Mouse (Mus musculus): ENCODE measurements around the gene Ube2ql1. TPM values are rescaled to one million over a fixed set of nuclear protein-coding genes. Genes with fewer than 3 reads are reported as not detected.
A peak's percentile ranks its signal among the peaks of the same experiment; 100 is the strongest.

Ube2ql1 gene
- 0.96 and 1.2 TPM in 2 replicates for polyA plus RNA-seq (2014; fragmentation: Nextera tagmentation; extraction: Ambion mirVana)

- Histone ChIP-seq H3K4me2 (peak within 1 kb of the TSS; percentile 86), H3K9ac (ENCODE audit: low read depth, low read length) (peak within 1 kb of the TSS; percentile 20; the same call in 1 of the 2 replicates), H3K4me3 (ENCODE audit: low read depth, low read length) (peak within 1 kb of the TSS; percentile 58), H3K4me1 (replicated peaks; ENCODE audit: control insufficient read depth, insufficient read depth, low read length) (no peaks in the 10 kb centered on the region), H3K36me3 (ENCODE audit: control insufficient read depth, insufficient read depth, low read length) (no peaks in the 10 kb centered on the region), H3K9me3 (ENCODE audit: control insufficient read depth, low read length) (no peaks in the 10 kb centered on the region), H3K27me3 (replicated peaks; ENCODE audit: control insufficient read depth, insufficient read depth, low read length) (peaks cover 65% of the 10 kb centered on the region), H3K27ac (ENCODE audit: low read depth, low read length) (no peak within 1 kb of the TSS)
- WGBS: 1% methylated on average over 42 of the region's 46 CpGs
- ATAC-seq (replicated peaks; ENCODE audit: low FRiP score): peak; percentile 83
- peak; percentile 79 for DNase-seq (ENCODE audit: low spot score)
Measured at GRCm38 (mm10) chr13:69739759-69740135, at the start of gene Ube2ql1. Gene Ube2ql1 (minus strand): TSS chr13:69739889.

DNA sequence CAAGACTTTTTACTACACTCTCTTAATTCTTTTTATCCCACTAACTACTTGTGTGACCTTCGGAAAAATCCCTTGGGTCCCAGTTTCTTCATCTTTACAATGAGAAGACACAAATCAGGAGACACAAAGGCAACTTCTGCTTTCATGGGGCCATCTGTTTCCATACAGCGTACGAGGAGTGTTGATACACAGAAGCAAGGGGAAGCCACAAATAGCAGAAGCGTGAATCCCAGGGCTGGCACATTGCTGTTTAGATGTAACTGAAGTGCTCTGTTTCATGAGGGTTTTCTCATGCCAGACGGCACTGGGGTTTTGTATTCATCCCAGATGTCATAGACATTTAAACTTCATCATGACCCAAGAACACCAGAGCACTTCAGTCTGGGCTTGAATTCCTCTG lies 49.0 kb upstream of the Ube2ql1 start:
- H3K9ac ChIP-seq (ENCODE audit: low read depth, low read length): no peak overlapping the region
- no peaks in the 10 kb centered on the region for H3K36me3 ChIP-seq (ENCODE audit: control insufficient read depth, insufficient read depth, low read length)
- WGBS: 57% methylated on average over 5 of the region's 5 CpGs
- H3K9me3 ChIP-seq (ENCODE audit: control insufficient read depth, low read length): no peaks in the 10 kb centered on the region
- no peak overlapping the region for H3K4me3 ChIP-seq (ENCODE audit: low read depth, low read length)
- DNase-seq (ENCODE audit: low spot score): no peak
- no peak overlapping the region for H3K27ac ChIP-seq (ENCODE audit: low read depth, low read length)
- H3K4me2 ChIP-seq: no peak overlapping the region
- H3K4me1 ChIP-seq (replicated peaks; ENCODE audit: control insufficient read depth, insufficient read depth, low read length): no peaks in the 10 kb centered on the region
- ATAC-seq (replicated peaks; ENCODE audit: low FRiP score): no peak
- no peaks in the 10 kb centered on the region for H3K27me3 ChIP-seq (replicated peaks; ENCODE audit: control insufficient read depth, insufficient read depth, low read length)

GRCm38 (mm10) chr13:69778221-69778620 lies 38.5 kb upstream of the Ube2ql1 start:
- DNase-seq (ENCODE audit: low spot score): no peak
- no peak for ATAC-seq (replicated peaks; ENCODE audit: low FRiP score)
- Histone ChIP-seq H3K4me2 (no peak overlapping the region), H3K9ac (ENCODE audit: low read depth, low read length) (no peak overlapping the region), H3K4me1 (replicated peaks; ENCODE audit: control insufficient read depth, insufficient read depth, low read length) (no peaks in the 10 kb centered on the region), H3K27me3 (replicated peaks; ENCODE audit: control insufficient read depth, insufficient read depth, low read length) (no peaks in the 10 kb centered on the region), H3K9me3 (ENCODE audit: control insufficient read depth, low read length) (no peaks in the 10 kb centered on the region), H3K4me3 (ENCODE audit: low read depth, low read length) (no peak overlapping the region), H3K36me3 (ENCODE audit: control insufficient read depth, insufficient read depth, low read length) (no peaks in the 10 kb centered on the region), H3K27ac (ENCODE audit: low read depth, low read length) (no peak overlapping the region)
- 83% methylated on average over 19 of the region's 19 CpGs for WGBS

DNA sequence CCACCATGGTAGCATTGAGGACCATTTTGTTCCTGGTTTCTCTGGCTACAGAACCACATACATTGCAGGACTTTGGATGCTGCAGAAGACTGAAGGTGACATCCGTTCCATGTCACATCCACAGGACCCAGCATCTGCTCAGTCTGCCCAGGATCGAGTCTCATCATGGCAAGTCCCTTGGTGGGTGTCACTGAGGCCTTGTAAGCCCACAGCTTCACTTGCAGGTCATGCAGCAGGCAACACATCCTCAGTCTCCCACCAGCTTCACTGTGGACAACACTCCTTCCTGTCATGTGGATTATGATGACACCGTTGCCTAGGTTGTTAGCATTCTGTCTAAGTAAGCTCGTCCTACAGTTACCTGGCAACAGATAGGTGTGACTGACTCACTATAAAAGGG lies 32.7 kb upstream of the Ube2ql1 start:
- H3K36me3 ChIP-seq (ENCODE audit: control insufficient read depth, insufficient read depth, low read length): no peaks in the 10 kb centered on the region
- ATAC-seq (replicated peaks; ENCODE audit: low FRiP score) (no peak), DNase-seq (ENCODE audit: low spot score) (no peak)
- H3K4me3 ChIP-seq (ENCODE audit: low read depth, low read length): no peak overlapping the region
- WGBS: 75% methylated on average over 4 of the region's 4 CpGs
- H3K27me3 ChIP-seq (replicated peaks; ENCODE audit: control insufficient read depth, insufficient read depth, low read length): no peaks in the 10 kb centered on the region
- H3K27ac ChIP-seq (ENCODE audit: low read depth, low read length): no peak overlapping the region
- H3K4me1 ChIP-seq (replicated peaks; ENCODE audit: control insufficient read depth, insufficient read depth, low read length): no peaks in the 10 kb centered on the region
- no peak overlapping the region for H3K9ac ChIP-seq (ENCODE audit: low read depth, low read length)
- no peaks in the 10 kb centered on the region for H3K9me3 ChIP-seq (ENCODE audit: control insufficient read depth, low read length)
- no peak overlapping the region for H3K4me2 ChIP-seq

GRCm38 (mm10) chr13:69770538-69771456 lies 31.1 kb upstream of the Ube2ql1 start:
- Histone ChIP-seq H3K4me2 (no peak overlapping the region), H3K9me3 (ENCODE audit: control insufficient read depth, low read length) (no peaks in the 10 kb centered on the region), H3K4me1 (replicated peaks; ENCODE audit: control insufficient read depth, insufficient read depth, low read length) (no peaks in the 10 kb centered on the region), H3K4me3 (ENCODE audit: low read depth, low read length) (no peak overlapping the region), H3K27ac (ENCODE audit: low read depth, low read length) (no peak overlapping the region), H3K27me3 (replicated peaks; ENCODE audit: control insufficient read depth, insufficient read depth, low read length) (no peaks in the 10 kb centered on the region), H3K36me3 (ENCODE audit: control insufficient read depth, insufficient read depth, low read length) (no peaks in the 10 kb centered on the region), H3K9ac (ENCODE audit: low read depth, low read length) (no peak overlapping the region)
- WGBS: 78% methylated on average over 12 of the region's 12 CpGs
- DNase-seq (ENCODE audit: low spot score) (no peak), ATAC-seq (replicated peaks; ENCODE audit: low FRiP score) (no peak)

DNA sequence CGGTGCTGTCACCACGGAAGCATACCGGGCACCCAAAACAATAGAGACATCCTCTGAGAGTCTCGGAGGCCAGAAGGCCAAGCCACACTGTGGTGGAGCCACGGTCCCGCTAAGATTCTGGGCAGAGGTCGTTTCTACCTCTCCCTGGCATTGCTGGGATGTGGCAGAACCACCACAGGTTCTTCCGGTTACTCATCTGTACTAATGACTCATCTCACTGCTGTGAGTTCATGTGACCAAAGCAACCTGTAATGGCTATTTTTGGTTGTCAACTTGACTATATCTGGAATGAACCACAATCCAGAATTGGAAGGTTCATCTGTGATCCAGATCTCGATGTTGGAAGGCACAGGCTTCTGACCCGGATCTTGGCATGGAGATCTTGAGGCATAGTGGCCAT lies 28.5 kb upstream of the Ube2ql1 start:
- no peak overlapping the region for H3K9ac ChIP-seq (ENCODE audit: low read depth, low read length)
- H3K4me3 ChIP-seq (ENCODE audit: low read depth, low read length): no peak overlapping the region
- no peaks in the 10 kb centered on the region for H3K4me1 ChIP-seq (replicated peaks; ENCODE audit: control insufficient read depth, insufficient read depth, low read length)
- DNase-seq (ENCODE audit: low spot score) (no peak), ATAC-seq (replicated peaks; ENCODE audit: low FRiP score) (no peak)
- H3K4me2 ChIP-seq: no peak overlapping the region
- H3K27ac ChIP-seq (ENCODE audit: low read depth, low read length): no peak overlapping the region
- H3K9me3 ChIP-seq (ENCODE audit: control insufficient read depth, low read length): no peaks in the 10 kb centered on the region
- 83% methylated on average over 10 of the region's 10 CpGs for WGBS
- H3K36me3 ChIP-seq (ENCODE audit: control insufficient read depth, insufficient read depth, low read length): no peaks in the 10 kb centered on the region
- H3K27me3 ChIP-seq (replicated peaks; ENCODE audit: control insufficient read depth, insufficient read depth, low read length): no peaks in the 10 kb centered on the region

GRCm38 (mm10) chr13:69764646-69765045 lies 25.0 kb upstream of the Ube2ql1 start:
- DNase-seq (ENCODE audit: low spot score) (no peak), ATAC-seq (replicated peaks; ENCODE audit: low FRiP score) (no peak)
- H3K27ac ChIP-seq (ENCODE audit: low read depth, low read length): no peak overlapping the region
- no peak overlapping the region for H3K4me2 ChIP-seq
- H3K9me3 ChIP-seq (ENCODE audit: control insufficient read depth, low read length): no peaks in the 10 kb centered on the region
- H3K27me3 ChIP-seq (replicated peaks; ENCODE audit: control insufficient read depth, insufficient read depth, low read length): no peaks in the 10 kb centered on the region
- WGBS: 79% methylated on average over 9 of the region's 9 CpGs
- no peaks in the 10 kb centered on the region for H3K36me3 ChIP-seq (ENCODE audit: control insufficient read depth, insufficient read depth, low read length)
- H3K4me3 ChIP-seq (ENCODE audit: low read depth, low read length): no peak overlapping the region
- no peaks in the 10 kb centered on the region for H3K4me1 ChIP-seq (replicated peaks; ENCODE audit: control insufficient read depth, insufficient read depth, low read length)
- no peak overlapping the region for H3K9ac ChIP-seq (ENCODE audit: low read depth, low read length)

GRCm38 (mm10) chr13:69761393-69761792 lies 21.7 kb upstream of the Ube2ql1 start:
- Histone ChIP-seq H3K4me1 (replicated peaks; ENCODE audit: control insufficient read depth, insufficient read depth, low read length) (no peaks in the 10 kb centered on the region), H3K9me3 (ENCODE audit: control insufficient read depth, low read length) (no peaks in the 10 kb centered on the region), H3K36me3 (ENCODE audit: control insufficient read depth, insufficient read depth, low read length) (no peaks in the 10 kb centered on the region), H3K4me2 (no peak overlapping the region), H3K9ac (ENCODE audit: low read depth, low read length) (no peak overlapping the region), H3K27ac (ENCODE audit: low read depth, low read length) (no peak overlapping the region), H3K27me3 (replicated peaks; ENCODE audit: control insufficient read depth, insufficient read depth, low read length) (no peaks in the 10 kb centered on the region), H3K4me3 (ENCODE audit: low read depth, low read length) (no peak overlapping the region)
- ATAC-seq (replicated peaks; ENCODE audit: low FRiP score): no peak
- WGBS: 78% methylated on average over 10 of the region's 10 CpGs
- DNase-seq (ENCODE audit: low spot score): no peak

DNA sequence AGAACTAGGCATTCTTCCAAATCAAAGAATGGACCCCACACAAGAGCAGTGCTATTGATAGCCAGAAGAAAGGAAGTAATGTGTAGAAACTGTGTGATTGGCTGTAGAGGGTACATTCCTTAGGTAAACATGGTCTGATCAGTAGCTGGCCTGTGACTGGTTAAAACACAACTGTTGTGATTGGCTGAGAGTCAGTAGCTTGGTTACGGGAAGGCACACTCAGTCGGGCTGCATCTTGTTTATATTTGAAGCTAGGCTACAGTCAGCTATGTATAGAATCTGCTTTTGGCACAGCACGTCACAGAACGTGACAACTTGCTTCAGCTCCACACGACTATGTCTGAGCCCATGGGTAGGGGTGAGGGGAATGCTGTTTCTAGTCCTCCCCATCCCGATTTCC lies 19.3 kb upstream of the Ube2ql1 start:
- WGBS: 74% methylated on average over 6 of the region's 6 CpGs
- Histone ChIP-seq H3K4me1 (replicated peaks; ENCODE audit: control insufficient read depth, insufficient read depth, low read length) (no peaks in the 10 kb centered on the region), H3K27me3 (replicated peaks; ENCODE audit: control insufficient read depth, insufficient read depth, low read length) (no peaks in the 10 kb centered on the region), H3K9me3 (ENCODE audit: control insufficient read depth, low read length) (no peaks in the 10 kb centered on the region), H3K36me3 (ENCODE audit: control insufficient read depth, insufficient read depth, low read length) (no peaks in the 10 kb centered on the region), H3K9ac (ENCODE audit: low read depth, low read length) (no peak overlapping the region), H3K4me3 (ENCODE audit: low read depth, low read length) (no peak overlapping the region), H3K4me2 (no peak overlapping the region), H3K27ac (ENCODE audit: low read depth, low read length) (no peak overlapping the region)
- DNase-seq (ENCODE audit: low spot score) (no peak), ATAC-seq (replicated peaks; ENCODE audit: low FRiP score) (no peak)
